Mouse (Mus musculus) adrenal gland (tissue): Measurements from ENCODE around the gene Sema3c.

ENCODE experiments used
- intact Hi-C: fragments of 180-260 bp; cut with DNase I; formaldehyde crosslinking; loops from one replicate; pipeline ENCODE4 v1.15.1; 2025

Sema3c gene

DNA sequence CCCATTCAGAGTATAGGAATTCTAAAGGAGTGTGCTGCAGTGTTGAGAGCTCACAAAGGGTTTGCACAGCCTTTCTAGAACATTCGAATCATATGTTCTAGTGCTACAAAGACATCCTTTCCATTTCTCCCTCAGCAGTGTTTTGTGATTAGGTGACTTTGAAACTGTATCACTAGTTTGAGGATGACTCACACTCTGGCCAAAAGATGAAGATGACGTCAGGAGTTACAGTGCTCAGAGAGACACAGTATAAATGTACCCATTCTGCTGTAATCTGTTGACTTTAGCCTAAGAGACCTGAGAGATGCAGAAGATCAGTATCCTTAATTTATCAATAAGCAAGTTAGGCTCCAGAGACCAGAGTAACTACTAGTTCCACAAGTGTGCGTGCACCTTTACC, 65.4 kb downstream of the Sema3c start:
- intact Hi-C loops: no loop called here

GRCm38 (mm10) chr5:17647643-17648226, 73.7 kb downstream of the Sema3c start:
- intact Hi-C loops: no loop called here

DNA sequence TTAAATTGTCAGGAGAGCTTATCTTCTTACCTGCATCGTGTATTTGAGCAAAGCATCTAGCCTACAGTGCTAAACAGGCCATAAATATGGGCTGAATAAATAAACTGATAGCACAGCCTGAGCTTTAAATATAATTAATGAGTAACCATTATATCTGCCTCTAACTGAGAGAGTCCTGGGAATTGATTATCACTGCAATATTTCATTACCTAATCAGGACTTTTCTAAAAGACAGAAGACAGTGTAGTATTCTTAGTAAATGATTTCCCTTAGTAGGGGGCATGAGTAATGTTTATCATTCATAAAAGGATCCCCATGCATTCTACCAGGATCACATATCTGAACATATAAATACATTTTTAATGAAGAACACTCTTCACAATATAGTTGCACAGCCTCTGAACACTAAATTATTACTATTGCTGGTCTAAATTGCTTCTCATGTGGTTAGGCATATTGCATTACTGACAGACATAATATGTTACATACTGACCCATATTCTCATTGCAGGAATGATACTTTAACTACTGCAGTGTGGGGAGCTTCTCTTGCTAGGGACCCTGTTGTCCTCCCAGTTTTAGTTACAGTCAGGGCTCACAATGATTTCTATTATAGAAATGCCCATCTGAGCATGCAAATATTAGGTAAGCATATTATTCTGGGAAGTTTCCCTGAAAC, 74.9 kb downstream of the Sema3c start:
- intact Hi-C loops: no loop called here

DNA sequence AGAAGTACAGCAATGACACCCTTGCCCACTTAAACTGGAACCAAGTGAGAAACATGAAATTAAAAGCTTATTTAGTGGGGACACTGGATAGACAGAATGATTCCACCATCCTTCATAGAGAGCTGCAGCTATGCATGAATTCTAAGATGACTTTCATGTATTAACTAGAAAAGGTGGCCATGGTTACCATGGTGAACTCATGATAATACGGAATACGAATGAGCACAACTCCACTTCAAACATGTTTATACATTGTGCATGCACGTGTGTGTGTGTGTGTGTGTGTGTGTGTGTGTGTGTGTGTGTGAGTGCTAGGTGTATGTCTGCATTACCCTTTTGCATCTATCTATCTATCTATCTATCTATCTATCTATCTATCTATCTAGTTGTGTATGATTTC, 87.1 kb downstream of the Sema3c start:
- intact Hi-C loops: no loop called here

DNA sequence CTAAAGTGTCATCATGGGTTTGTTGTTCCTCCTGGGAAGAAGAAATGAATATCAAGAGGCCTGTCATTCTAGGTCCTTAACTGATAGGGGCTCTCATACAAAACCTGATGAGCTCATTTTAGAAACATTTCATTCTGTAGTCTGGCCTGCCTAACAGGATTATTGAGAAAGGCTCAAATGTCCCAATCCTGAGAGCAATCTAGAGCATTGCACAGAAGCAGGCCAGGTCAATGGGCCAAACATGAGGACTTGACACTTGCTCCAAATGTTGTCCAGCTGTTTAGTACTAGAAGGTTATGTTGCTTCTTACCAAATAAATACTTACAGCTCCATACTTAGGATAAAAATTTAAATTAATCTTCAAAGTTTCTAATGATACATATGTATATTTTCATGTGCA, 97.3 kb downstream of the Sema3c start:
- intact Hi-C loops: no loop called here

- intact Hi-C loops: no loop called here
Measured at GRCm38 (mm10) chr5:17680862-17681261, 106.8 kb downstream of the Sema3c start.

DNA sequence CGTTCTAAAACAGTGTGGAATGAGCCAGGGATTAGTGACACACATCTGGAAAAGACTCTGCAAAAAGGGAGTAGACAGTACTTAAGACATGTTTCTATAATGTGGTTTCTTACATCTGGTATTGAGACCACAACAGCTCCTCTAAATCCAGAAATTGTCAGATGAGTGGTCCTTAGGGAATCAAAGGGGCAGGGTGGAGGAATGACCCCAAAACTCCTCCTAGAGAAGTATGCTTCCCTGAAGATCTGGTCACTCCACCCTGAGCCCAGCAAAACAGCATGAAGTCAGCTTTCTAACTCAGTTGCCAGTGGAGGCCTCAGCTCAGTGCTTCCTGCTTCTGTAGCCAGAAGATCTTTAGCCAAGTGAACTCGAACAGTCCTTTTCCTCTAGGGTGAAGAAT, 115.0 kb downstream of the Sema3c start:
- intact Hi-C loops: no loop called here

DNA sequence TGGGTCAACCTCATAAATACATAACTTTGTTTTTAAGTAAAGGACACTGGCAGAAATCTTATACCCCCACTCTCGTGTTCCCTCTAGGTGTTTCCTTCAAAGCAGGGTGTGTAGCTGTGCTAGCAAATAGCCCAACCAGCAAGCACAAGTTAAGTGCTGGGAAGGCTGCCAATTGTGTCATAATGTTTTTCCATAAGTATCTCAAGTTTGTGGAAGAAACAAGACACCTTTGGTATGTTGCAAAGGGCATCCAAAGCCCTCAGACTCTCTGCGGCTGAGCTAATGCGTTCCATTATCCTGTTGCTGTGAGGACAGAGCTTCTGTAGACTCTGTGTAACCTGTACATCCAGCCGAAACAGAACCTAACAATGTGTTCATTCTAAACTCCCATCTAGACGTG, 115.5 kb downstream of the Sema3c start:
- intact Hi-C loops: no loop called here

- intact Hi-C loops: no loop called here
Measured at GRCm38 (mm10) chr5:17695366-17695765, 121.3 kb downstream of the Sema3c start.

DNA sequence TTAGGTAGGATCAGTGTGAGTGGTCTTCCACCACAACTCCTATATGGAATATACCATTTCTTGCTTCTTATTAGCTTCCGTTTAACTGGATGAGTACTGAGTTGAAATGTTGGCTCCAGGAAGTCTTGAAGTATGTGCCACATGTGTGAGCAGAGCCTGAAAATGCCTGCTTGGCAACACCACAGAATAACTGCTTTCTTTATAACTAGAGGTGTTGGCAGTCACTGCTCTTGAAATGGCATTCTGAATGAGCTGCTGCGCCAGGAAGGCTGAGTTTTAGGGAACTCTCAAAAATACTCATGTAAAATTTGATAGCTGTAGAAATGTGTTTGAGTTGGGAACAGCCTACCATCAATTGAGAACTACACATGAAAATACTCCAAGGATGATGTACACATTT, 124.8 kb downstream of the Sema3c start:
- intact Hi-C loops: no loop called here

- intact Hi-C loops: no loop called here
Measured at GRCm38 (mm10) chr5:17704160-17704559, 130.1 kb downstream of the Sema3c start.

DNA sequence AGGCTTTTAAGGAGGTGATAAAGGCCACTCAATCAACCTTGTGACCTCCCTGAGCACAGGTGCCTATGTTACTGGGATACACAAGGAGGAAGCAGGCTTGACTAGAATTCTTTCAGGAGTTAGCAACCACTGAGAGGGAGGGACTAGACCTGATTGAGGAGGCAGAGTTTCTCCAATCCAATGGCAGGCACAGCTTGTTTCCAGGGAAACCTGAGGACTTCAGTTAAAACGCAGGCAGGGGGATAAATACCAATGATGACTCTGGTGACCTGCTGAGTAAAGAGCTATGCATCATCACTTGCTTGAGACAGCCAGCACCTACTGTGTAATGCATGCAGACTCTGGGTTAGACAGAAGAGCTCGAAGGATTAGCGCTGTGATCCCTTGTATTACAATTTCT, 133.0 kb downstream of the Sema3c start:
- intact Hi-C loops: no loop called here

DNA sequence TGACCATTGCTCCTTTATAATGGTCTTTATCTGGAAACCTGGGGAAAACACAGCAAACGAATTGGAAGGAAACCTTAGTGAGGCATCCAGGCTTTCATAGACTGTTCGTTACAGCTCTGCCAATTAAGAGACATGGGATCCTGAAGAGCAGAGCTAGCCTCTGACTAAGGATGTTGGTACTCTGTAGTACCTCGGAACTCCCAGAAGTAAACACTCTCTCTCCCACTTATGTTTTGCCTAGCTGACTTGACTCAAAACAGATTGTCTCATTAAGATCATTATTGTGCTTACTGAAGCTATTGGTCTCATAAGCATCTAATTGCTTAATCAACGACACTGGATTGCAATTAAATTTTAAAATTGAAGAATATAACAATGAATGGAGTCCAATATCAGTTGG, 138.3 kb downstream of the Sema3c start:
- intact Hi-C loops: no loop called here

DNA sequence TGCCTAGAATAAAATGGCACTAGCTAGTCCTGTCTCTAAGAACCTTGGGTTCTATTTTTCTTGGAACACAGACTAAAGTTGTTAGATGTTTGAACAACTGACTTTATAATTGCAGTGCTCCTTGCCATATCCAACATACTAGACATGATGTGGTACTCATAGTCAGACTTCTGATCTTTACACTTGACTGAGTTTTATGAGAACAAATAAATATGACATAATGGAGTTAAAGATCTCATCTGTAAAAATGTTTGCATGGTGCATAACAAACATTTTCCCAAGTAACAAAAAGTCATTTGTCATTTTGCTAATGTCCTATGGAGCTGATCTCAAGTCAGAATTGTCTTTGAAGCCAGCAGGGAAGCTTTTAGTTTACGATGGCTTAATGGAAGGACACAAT, 141.1 kb downstream of the Sema3c start:
- intact Hi-C loops: no loop called here

DNA sequence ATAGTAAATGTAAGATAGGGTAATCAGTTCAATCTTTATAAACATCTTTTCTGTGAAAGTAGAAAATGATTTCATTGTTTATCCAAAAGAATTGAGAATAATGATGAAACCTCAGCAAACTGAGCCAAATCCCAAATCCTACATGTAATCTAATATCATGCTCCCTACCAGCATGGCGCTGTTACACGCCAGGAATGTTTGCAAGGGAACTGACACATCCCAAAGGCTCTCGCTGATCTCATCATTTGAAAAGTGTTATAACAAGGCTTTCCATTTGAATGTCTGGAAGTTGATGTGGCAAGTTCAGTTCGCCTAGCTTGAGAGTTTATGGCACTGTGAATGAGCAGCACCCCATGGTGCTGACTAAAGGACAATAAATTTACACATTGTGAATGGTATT, 145.9 kb downstream of the Sema3c start:
- intact Hi-C loops: no loop called here

DNA sequence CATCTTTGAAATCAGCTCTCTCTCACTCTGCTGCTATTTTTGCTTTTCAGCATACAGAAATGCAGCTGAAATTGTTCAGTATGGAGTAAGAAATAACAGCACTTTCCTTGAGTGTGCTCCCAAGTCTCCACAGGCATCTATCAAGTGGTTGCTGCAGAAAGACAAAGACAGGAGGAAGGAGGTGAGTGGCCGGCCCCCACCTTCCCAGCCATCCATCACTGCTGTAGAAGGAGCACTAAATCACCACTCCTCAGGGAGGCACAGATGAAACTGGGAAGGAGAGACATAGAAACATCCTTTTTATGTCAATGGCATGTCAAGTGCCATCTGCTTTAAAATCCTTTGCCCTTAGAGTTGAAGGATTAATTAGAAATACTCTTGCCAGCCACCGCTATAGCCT, 149.9 kb downstream of the Sema3c start:
- intact Hi-C loops: no loop called here

DNA sequence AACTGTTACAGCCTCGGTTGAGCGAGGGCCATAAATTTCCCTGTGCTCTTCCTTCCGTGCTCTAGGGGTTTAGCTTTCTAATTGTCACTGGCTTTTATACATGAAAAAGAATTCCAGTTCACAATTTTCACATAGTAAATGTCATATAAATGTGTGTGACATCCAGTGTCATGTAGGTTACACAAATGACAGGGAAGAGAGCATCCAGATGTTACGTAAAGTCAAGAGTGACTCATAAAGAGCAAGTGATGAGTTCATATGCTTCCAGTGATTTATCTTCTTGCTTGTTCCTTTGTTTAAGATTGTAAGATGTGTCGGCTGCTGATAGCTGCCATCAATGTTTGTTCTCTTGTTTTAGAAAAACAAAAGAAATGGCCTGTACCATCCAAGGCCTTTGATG, 154.0 kb downstream of the Sema3c start:
- intact Hi-C loops: no loop called here

DNA sequence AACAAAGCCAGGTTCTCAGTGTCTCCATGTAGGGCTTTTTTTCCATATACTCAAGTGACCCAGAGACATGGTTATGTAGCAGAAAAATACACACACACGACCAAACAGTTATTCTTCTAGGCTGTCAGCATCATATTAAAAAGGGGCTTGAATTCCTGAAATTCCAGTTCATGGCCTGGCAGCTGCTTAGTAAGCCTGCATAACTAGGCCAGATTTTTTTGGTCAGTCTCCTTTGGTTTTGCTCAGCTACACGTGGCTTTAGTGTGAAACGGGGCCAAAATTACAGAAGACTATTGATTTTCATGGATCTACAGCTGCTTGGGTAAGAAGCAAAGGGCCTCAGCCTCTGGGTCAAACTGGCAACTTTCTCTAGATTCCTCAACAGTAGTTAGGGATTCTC, 165.7 kb downstream of the Sema3c start:
- intact Hi-C loops: no loop called here

- intact Hi-C loops: no loop called here
Measured at GRCm38 (mm10) chr5:17746520-17746919, 172.4 kb downstream of the Sema3c start.

DNA sequence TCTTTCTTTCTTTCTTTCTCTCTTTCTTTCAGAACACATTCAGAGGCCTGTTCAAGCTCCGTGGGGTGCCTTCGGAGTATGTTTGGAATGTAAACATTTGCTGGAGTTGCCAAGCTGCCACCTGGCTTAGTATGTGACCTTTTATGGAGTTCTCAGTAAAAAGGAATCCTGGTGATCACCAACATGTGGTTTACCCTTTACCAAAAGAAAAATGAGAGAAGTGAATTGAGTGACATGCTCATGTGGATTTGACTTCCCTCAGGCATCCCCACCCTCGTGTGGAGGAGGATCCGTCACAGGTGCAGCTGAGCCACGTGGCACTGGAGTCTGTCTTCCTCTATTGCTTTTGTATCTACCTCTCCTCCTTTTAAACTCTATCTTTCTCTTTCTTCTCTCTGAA, 173.1 kb downstream of the Sema3c start:
- intact Hi-C loops: no loop called here

- intact Hi-C loops: no loop called here
Measured at GRCm38 (mm10) chr5:17748293-17748692, 174.2 kb downstream of the Sema3c start.

- intact Hi-C loops: no loop called here
Measured at GRCm38 (mm10) chr5:17753471-17754005, 179.5 kb downstream of the Sema3c start.

DNA sequence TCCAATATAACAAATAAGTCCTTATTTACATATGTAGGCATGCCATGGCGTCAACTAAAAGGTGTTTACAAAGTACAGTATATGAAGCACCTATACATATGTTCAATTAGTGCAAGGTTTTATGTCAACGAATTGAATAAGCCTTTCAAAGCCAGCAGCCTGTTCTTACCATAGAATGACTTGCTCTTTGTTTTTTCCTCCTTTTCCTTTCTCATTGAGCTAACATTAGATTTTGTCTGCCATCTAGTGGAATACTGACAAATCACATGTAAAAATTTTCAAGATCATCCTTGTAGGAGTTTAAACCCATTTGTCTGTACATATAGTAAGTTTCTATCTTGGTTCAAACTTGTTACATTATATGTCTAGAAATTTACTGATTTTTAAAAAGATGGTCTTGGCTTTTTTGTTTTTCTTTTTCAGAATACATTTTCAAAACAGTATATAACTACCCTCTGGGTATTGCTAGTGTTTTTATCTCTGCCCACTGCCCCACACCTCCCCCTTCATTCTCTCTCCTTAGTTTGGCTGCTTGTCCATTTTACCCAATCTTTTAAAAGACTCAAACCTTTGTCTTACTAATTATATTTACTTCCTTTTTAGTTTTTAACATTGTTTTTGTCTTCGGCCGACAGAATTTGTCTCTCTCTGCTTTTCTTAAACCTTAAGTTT, 192.1 kb downstream of the Sema3c start:
- intact Hi-C loops: loop anchor here (5.0 kb wide), 1 partner anchor 829 kb away; no protein-coding TSS in a partner anchor
